Mouse (Mus musculus) forebrain, embryonic 12.5 days (tissue): ENCODE results near the gene Tceal9. TPM values are rescaled to one million over a fixed set of nuclear protein-coding genes. Genes with fewer than 3 reads are reported as not detected.

Experiments used
- ATAC-seq: fragments of 200-750 bp; cut with Nextera tagmentation; 2 replicates; pipeline ENCODE4 v1.8.0; 2017; ENCODE audit warnings: moderate TSS enrichment; ENCODE audit not compliant: low FRiP score
- H3K27ac ChIP-seq: fragments of 300-500 bp; sonication (generic); 2 replicates; pipeline ENCODE4 v1.5.1; 2016; ENCODE audit warnings: mild to moderate bottlenecking
- H3K27me3 ChIP-seq: fragments of 300-500 bp; sonication (generic); 2 replicates; pipeline ENCODE4 v1.6.1; 2016; ENCODE audit warnings: mild to moderate bottlenecking
- H3K36me3 ChIP-seq: fragments of 300-500 bp; sonication (generic); replicated peaks from 2 replicates; pipeline ENCODE4 v1.6.1; 2016; ENCODE audit warnings: mild to moderate bottlenecking
- H3K4me1 ChIP-seq: fragments of 300-500 bp; sonication (generic); 2 replicates; pipeline ENCODE4 v1.6.1; 2016
- H3K4me2 ChIP-seq: fragments of 300-500 bp; sonication (generic); 2 replicates; pipeline ENCODE4 v1.6.1; 2016; ENCODE audit warnings: mild to moderate bottlenecking, moderate library complexity
- H3K4me3 ChIP-seq: fragments of 300-500 bp; sonication (generic); replicated peaks from 2 replicates; pipeline ENCODE4 v1.5.1; 2016; ENCODE audit warnings: mild to moderate bottlenecking
- H3K9ac ChIP-seq: fragments of 300-500 bp; sonication (generic); 2 replicates; pipeline ENCODE4 v1.6.1; 2016; ENCODE audit warnings: mild to moderate bottlenecking
- H3K9me3 ChIP-seq: fragments of 300-500 bp; sonication (generic); 2 replicates; pipeline ENCODE4 v1.6.1; 2016
- WGBS: fragments of 180-500 bp; shearing (Covaris S2); methylation state at CpG from one replicate; pipeline ENCODE4 v1.1.7; 2016; 5-methylcytosine and 5-hydroxymethylcytosine counted together
- polyA plus RNA-seq: library from polyadenylated mRNA; unstranded; fragments of >200 nt; fragmentation: Nextera tagmentation; extraction: Ambion mirVana; gene quantifications from 2 replicates; pipeline ENCODE4 v1.2.1, GENCODE M21; 2016

The Tceal9 gene
- polyA plus RNA-seq, 1 experiment from 2014 or later = 411 TPM

GRCm38 (mm10) chrX:136278401-136278800 lies 33.5 kb downstream of the Tceal9 start:
- Histone ChIP-seq H3K4me1 (no peaks in the 10 kb centered on the region; the same call in 1 of the 2 replicates), H3K4me2 (no peak overlapping the region), H3K36me3 (no peaks in the 10 kb centered on the region), H3K27me3 (peaks cover 13% of the 10 kb centered on the region), H3K27ac (no peak overlapping the region), H3K4me3 (no peak overlapping the region), H3K9me3 (no peaks in the 10 kb centered on the region), H3K9ac (no peak overlapping the region)
- ATAC-seq = no peak

- Histone ChIP-seq H3K4me2 (no peak overlapping the region), H3K4me1 (no peaks in the 10 kb centered on the region; the same call in 1 of the 2 replicates), H3K4me3 (no peak overlapping the region), H3K9ac (no peak overlapping the region), H3K27me3 (peaks cover 13% of the 10 kb centered on the region), H3K36me3 (no peaks in the 10 kb centered on the region), H3K9me3 (no peaks in the 10 kb centered on the region), H3K27ac (no peak overlapping the region)
- no peak for ATAC-seq
- WGBS = 72% methylated on average over 5 of the region's 5 CpGs
Observed at GRCm38 (mm10) chrX:136279410-136279809, 34.5 kb downstream of the Tceal9 start.

GRCm38 (mm10) chrX:136290817-136291281 lies 46.0 kb downstream of the Tceal9 start:
- WGBS = 15% methylated on average over 8 of the region's 8 CpGs
- H3K4me3 ChIP-seq = no peak overlapping the region
- H3K9ac ChIP-seq = no peak overlapping the region
- no peaks in the 10 kb centered on the region for H3K27me3 ChIP-seq
- H3K9me3 ChIP-seq = no peaks in the 10 kb centered on the region
- peak overlapping the region; percentile 50; the same call in 1 of the 2 replicates for H3K27ac ChIP-seq
- H3K4me1 ChIP-seq = no peaks in the 10 kb centered on the region
- peak overlapping the region; percentile 39 for H3K4me2 ChIP-seq
- ATAC-seq = peak; percentile 98
- no peaks in the 10 kb centered on the region for H3K36me3 ChIP-seq

Other genes starting within 250 kb of the Tceal9 start
- 50.8 and 53.0 TPM in 2 replicates for gene Arxes1, start 211.7 kb upstream of the Tceal9 start, polyA plus RNA-seq
- gene Bex2, start 176.8 kb upstream of the Tceal9 start, polyA plus RNA-seq = 403 and 426 TPM in 2 replicates
- gene Nxf3, start 159.8 kb upstream of the Tceal9 start, polyA plus RNA-seq = not detected in 2 replicates
- 117 and 124 TPM in 2 replicates for gene Bex4, start 106.1 kb upstream of the Tceal9 start, polyA plus RNA-seq
- gene Tceal8, start 72.7 kb upstream of the Tceal9 start, polyA plus RNA-seq = 145 and 152 TPM in 2 replicates
- gene Tceal5, start 41.2 kb upstream of the Tceal9 start, polyA plus RNA-seq = 10.4 and 11.1 TPM in 2 replicates
- 0.76 and 1.5 TPM in 2 replicates for gene Tceal7, start 30.3 kb upstream of the Tceal9 start, polyA plus RNA-seq
- 131 and 138 TPM in 2 replicates for gene Bex1, start 29.6 kb upstream of the Tceal9 start, polyA plus RNA-seq
- gene Bex3, start 25.2 kb downstream of the Tceal9 start, polyA plus RNA-seq = 632 and 641 TPM in 2 replicates